Mouse (Mus musculus) spleen, adult 2 months (tissue): ENCODE data around the gene Ptp4a2. TPM values are rescaled to one million over a fixed set of nuclear protein-coding genes. Genes with fewer than 3 reads are reported as not detected.

ENCODE experiments used
- DNase-seq, 2 experiments: peaks; one replicate each; pipeline versions ENCODE4 v3.0.0 to v3.0.0-alpha.2; 2012 to 2021; ENCODE audit warnings: low spot score in 2 of 2, low read depth in 1 of 2
- H3K27ac ChIP-seq: fragments of 200-500 bp; 2 replicates; pipeline ENCODE4 v1.5.1; 2012; ENCODE audit warnings: low read length, inconsistent platforms; ENCODE audit not compliant: insufficient read depth
- H3K27me3 ChIP-seq: fragments of 200-500 bp; 2 replicates; pipeline ENCODE4 v1.6.1; 2012; ENCODE audit warnings: mild to moderate bottlenecking, moderate library complexity, low read length, inconsistent platforms; ENCODE audit not compliant: control insufficient read depth, insufficient read depth
- H3K36me3 ChIP-seq: fragments of 200-500 bp; 2 replicates; pipeline ENCODE4 v1.6.1; 2012; ENCODE audit warnings: mild to moderate bottlenecking, low read length, inconsistent platforms; ENCODE audit not compliant: control insufficient read depth, insufficient read depth
- H3K4me1 ChIP-seq: fragments of 200-500 bp; 2 replicates; pipeline ENCODE4 v1.6.1; 2011; ENCODE audit warnings: inconsistent platforms; ENCODE audit not compliant: control insufficient read depth, insufficient read depth, insufficient read length
- H3K4me3 ChIP-seq: fragments of 200-500 bp; 2 replicates; pipeline ENCODE4 v1.5.1; 2011; ENCODE audit warnings: mild to moderate bottlenecking, inconsistent platforms; ENCODE audit not compliant: insufficient read depth, insufficient read length; ENCODE audit errors: extremely low read depth
- CTCF ChIP-seq: fragments of 200-500 bp; IDR thresholded peaks from 2 replicates; pipeline ENCODE4 v1.5.1; 2011; ENCODE audit warnings: mild to moderate bottlenecking, inconsistent platforms; ENCODE audit not compliant: insufficient read depth, insufficient read length, insufficient replicate concordance; ENCODE audit errors: extremely low read depth
- POLR2A ChIP-seq: fragments of 200-500 bp; IDR thresholded peaks from 2 replicates; pipeline ENCODE4 v1.6.1; 2011; ENCODE audit warnings: low read depth, low read length, inconsistent platforms
- WGBS: fragments of 180-500 bp; shearing (Covaris S2); methylation state at CpG from one replicate; pipeline ENCODE4 v1.1.7; 2018; 5-methylcytosine and 5-hydroxymethylcytosine counted together
- polyA plus RNA-seq: library from polyadenylated mRNA; depleted of rRNA; stranded (reverse); fragments of >200 nt; gene quantifications from 2 replicates; pipeline ENCODE4 v1.2.3, GENCODE M21; 2012

The Ptp4a2 gene
- polyA plus RNA-seq, 1 experiment = 51.1 TPM

DNA sequence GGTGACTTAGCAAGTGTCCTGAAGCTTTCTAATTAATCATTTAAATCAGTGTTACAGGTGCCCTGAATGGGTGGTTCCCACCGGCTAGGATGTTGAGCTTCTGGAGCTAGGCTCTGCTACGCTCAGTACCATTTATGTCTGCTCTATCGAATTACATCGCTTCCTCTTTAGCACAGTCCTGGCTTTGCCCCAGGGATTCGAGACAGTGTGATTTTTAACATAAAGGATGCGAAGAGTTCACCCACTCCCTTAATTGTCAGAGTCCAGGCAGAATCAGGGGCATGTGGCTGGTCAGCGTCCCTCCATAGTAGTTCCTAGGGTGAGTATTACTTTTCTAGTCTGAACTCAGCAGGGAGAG is 39.7 kb upstream of the Ptp4a2 start:
- H3K36me3 ChIP-seq = no peaks in the 10 kb centered on the region
- no peak for DNase-seq
- H3K4me3 ChIP-seq = peak overlapping the region; percentile 17
- H3K27me3 ChIP-seq = no peaks in the 10 kb centered on the region
- 8% methylated on average over 7 of the region's 7 CpGs for WGBS
- no peak for TF ChIP-seq CTCF
- peaks cover 13% of the 10 kb centered on the region; the same call in 1 of the 2 replicates for H3K4me1 ChIP-seq
- no peak overlapping the region for H3K27ac ChIP-seq

DNA sequence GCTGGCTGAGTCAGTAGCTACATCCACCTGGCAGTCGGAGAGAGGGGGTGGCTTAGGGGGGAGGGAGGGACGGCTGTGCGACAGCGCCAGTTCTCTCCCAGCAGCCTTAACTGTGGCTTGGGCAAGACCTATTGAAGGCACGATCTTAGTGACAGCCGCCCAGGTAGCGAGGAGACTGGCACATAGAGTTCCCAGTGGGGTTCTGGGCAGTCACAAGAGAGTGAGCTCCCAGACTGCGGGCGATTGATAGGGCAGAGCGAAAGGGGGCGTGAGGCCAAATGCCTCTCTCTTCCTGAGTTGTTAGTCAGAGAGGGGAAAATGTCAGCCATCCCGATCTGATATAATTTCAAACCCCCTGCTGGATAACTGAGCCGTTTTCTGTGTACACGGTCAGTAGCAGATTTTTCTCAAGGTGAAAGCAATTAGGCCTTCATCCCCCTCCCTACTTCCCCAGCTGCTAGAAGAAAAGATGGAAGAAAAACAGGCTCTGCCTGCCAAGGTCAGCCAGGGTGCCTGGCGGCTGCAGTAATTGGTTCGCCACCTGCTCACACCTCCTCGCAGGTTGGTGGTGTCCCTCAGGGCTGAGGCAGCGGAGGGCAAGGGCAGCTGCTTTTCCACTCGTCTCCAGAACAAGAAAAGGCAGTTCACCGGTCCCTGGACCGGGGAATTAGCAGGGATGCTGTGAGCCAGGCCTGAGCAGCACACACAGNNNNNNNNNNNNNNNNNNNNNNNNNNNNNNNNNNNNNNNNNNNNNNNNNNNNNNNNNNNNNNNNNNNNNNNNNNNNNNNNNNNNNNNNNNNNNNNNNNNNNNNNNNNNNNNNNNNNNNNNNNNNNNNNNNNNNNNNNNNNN is 39.1 kb upstream of the Ptp4a2 start:
- H3K4me1 ChIP-seq = peaks cover 13% of the 10 kb centered on the region; the same call in 1 of the 2 replicates
- no peak overlapping the region for H3K27ac ChIP-seq
- WGBS = 18% methylated on average over 21 of the region's 21 CpGs
- H3K36me3 ChIP-seq = no peaks in the 10 kb centered on the region
- H3K4me3 ChIP-seq = peak overlapping the region; percentile 25; the same call in 1 of the 2 replicates
- H3K27me3 ChIP-seq = no peaks in the 10 kb centered on the region
- no peak for DNase-seq
- TF ChIP-seq CTCF (no peak), POLR2A (no peak)

DNA sequence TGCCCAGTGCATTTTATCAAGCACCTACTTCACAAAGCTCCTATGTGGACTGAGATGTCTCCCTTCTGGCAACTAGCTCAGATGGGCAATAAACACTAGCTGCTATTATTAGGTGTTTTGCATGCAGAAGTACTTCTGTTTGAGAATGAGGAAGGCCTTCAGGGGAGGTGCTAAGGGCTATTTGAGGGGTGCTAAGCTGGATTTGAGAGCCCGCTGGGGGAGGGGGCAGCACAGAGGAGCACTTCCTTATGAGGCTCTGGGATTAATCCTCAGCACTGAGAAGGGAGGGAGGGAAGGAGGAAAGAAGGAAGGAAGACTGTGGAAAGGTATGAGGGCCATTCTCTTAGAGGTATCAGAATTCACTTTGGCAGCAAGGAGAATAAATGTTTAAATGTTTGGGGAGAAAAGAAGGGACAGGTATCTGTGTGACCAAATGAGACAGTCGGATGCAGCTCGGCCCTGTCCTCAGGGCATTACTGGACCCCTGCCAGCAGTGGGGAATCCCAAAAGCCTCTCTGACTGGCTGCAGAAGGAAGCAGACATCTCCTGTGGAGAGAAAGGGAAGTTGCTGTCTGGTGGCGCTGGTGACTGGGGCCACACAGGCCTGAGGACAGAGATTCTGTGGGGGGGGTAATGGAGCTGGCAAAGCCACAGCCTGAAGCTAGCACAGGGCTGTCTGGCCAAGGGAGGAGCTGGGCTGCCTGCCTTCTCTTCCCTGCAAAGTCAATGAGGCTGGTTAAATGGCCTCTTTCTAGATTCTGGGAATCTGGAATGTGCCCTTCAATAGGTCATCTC is 28.9 kb upstream of the Ptp4a2 start:
- Histone ChIP-seq H3K36me3 (no peaks in the 10 kb centered on the region), H3K27me3 (no peaks in the 10 kb centered on the region), H3K27ac (peak overlapping the region; percentile 74), H3K4me3 (no peak overlapping the region), H3K4me1 (peaks cover 17% of the 10 kb centered on the region)
- 26% methylated on average over 4 of the region's 4 CpGs for WGBS
- no peak for TF ChIP-seq POLR2A
- TF ChIP-seq CTCF = no peak
- DNase-seq = peak in 1 of 2 experiments; percentile 58

DNA sequence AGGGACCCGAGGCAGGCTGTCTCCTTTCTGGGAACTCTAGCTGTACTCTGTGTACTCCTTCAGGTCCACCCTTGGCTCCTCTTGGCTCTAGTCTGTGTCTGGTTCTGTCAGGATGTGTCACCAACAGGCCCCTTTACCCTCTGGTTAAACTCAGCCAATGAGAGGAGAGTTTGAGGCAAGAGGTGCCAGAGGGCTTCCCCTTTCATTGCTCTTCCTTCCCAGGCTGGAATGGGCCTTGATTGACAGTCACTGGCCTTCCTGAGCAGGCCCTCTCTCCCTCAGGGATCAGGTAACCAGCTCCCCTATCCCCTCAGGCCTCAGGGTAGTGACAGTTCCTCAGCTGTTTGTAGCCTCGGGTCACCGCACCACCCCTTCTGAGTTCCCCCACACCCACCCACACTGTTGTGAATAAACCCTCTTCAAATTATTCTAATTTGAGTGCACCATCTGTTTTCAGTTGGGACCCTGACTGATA is 28.1 kb upstream of the Ptp4a2 start:
- DNase-seq = no peak
- 40% methylated on average over 3 of the region's 3 CpGs for WGBS
- H3K27me3 ChIP-seq = no peaks in the 10 kb centered on the region
- H3K36me3 ChIP-seq = no peaks in the 10 kb centered on the region
- TF ChIP-seq CTCF = no peak
- TF ChIP-seq POLR2A = no peak
- H3K4me1 ChIP-seq = peaks cover 17% of the 10 kb centered on the region
- no peak overlapping the region for H3K4me3 ChIP-seq
- peak overlapping the region; percentile 59 for H3K27ac ChIP-seq

DNA sequence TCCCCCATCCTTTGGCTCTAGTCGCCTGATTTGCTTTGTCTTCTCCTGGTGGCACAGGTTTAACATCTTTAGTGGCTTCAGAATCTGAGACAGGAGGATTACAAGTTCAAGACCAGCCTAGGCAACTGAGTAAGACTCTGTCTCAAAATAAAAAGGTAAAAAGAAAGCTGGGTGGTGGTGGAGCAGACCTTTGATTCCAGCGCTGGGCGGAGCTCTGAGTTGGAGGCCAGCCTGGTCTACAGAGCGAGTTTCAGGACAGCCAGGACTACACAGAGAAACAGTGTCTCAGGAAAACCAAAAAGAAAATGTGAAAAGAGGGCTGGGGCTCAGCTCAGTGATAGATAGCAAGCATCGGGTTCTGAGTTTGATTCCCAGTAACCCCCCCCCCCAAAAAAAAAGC is 27.5 kb upstream of the Ptp4a2 start:
- Histone ChIP-seq H3K27ac (no peak overlapping the region), H3K27me3 (no peaks in the 10 kb centered on the region), H3K36me3 (no peaks in the 10 kb centered on the region), H3K4me3 (no peak overlapping the region), H3K4me1 (peaks cover 17% of the 10 kb centered on the region)
- TF ChIP-seq CTCF (no peak), POLR2A (no peak)
- 91% methylated on average over 5 of the region's 5 CpGs for WGBS
- DNase-seq = no peak

DNA sequence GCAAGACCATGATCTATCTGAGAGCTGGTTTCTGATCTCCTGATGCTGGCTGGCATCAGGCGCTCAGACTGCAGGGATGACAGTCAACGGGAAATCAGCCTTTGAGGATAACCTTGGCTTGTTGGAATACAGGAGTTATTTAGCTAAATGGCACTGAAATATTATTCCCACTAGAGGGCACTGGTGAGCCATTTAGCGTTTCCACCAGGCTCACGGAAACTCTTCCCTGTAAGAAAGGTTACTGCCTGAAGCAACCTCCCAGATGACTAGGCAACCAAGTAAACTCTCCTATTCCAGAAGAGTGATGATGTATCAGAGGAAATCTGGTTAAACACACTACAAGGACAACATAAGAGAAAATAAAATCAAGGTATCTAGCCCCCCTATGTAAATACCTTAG is 25.8 kb upstream of the Ptp4a2 start:
- DNase-seq = peak; percentile 58 to 72
- no peaks in the 10 kb centered on the region for H3K36me3 ChIP-seq
- no peak overlapping the region for H3K27ac ChIP-seq
- WGBS = 2% methylated on average over 4 of the region's 4 CpGs
- H3K27me3 ChIP-seq = no peaks in the 10 kb centered on the region
- no peak for TF ChIP-seq POLR2A
- TF ChIP-seq CTCF = peak; percentile 57; the same call in 1 of the 2 replicates
- H3K4me3 ChIP-seq = no peak overlapping the region
- H3K4me1 ChIP-seq = peaks cover 20% of the 10 kb centered on the region
